Mouse (Mus musculus): ENCODE measurements around the gene Tlk2. TPM values are rescaled to one million over a fixed set of nuclear protein-coding genes. Genes with fewer than 3 reads are reported as not detected.

The Tlk2 gene
- polyA plus RNA-seq, 1 experiment: 25.0 TPM

DNA sequence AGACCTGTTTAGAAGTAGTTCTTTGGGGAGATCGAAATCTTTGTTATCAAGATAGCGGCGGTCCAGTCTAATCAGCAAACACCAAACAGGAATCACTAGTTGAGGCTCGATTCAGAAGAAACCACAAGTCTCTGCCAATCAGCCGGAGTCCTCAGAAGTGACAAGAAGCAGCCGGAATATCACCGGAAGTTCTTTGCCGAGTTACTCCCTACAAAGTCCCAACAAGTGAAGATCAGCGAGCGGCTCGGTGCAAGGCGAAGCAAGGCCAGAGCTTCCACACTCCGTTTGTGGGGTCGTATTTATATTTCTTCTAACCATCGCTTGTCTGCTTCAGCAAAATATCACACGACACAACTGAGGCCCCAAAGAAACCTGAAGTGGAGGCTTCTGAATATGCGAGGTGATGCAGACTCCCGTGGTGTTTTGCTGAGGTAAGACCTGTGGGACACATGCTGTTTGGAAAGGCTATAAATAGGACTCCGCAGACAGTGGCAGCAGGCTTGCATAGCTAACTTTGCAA is 21.8 kb upstream of the Tlk2 start:
- TF ChIP-seq GATA1 (IDR thresholded peaks at IDR 0.05; ENCODE audit: low read length): peak; percentile 49

DNA sequence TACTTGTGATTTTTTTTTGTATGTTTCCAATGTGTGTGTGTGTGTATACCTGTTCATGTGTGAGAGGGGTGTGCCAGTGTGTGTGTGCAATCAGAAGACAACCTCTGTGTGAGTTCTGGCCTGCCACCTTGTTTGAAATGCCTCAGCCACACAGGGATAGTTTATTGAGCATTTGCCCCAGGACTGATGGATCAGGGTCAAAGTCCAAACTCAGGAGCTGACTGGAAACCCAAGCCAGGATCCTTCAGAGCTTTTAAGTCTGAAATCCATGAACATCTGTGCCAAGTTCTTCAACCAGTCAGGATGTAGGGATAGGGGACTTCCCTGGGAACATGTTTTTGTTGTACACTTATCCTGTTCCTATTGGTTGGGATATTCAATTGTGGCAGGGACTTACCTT is 20.6 kb upstream of the Tlk2 start:
- TF ChIP-seq GATA1 (IDR thresholded peaks at IDR 0.05; ENCODE audit: low read length): no peak

DNA sequence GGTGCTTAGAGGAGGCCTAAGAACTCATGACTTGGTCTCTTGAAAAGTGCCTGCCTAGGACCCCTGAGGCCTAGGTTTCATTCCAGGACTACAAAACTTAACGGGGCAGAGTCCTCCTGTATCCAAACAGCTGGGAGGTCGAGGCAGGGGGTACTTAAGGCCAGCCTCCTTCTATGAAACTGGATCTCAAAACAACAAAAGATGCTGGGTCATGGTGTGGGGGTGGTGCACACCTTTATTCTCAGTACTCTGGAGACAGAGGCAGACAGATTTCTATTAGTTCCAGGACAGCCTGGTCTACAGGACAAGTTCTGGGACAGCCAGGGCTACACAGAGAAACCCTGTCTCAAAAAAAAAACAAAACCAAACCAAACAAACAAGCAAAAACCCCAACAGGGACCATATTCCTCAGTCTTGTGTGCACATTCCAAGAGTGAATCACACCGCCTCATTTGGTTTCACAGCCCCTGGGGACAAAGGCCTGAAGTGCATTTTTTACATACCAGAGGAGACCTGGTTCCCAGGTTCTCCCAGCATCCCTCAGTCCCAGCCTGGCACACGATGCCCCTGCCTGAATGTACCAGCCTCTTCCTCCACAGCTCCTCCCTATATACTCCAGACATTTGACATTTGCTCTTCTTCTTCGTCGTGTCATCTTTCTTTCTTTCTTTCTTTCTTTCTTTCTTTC is 18.8 kb upstream of the Tlk2 start:
- no peak for TF ChIP-seq GATA1 (IDR thresholded peaks at IDR 0.05; ENCODE audit: low read length)

DNA sequence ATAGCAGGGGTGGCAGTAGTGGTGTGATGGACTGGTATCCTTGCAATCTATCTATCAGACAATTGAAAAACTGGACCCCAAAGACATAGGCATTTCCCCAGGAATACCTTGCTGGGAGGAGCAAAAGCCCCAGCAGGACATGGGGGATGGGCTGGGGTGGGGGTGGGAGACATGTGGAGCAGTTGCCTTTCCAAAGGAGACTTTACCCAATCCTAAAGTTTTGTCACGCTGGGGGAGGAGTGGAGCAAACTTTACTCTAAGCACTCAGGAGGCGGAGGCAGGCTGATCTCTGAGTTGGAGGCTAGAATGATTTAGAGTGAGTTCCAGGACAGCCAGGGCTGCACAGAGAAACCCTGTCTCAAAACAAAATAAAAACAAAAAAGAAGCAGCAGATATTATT is 17.2 kb upstream of the Tlk2 start:
- TF ChIP-seq GATA1 (IDR thresholded peaks at IDR 0.05; ENCODE audit: low read length): no peak

DNA sequence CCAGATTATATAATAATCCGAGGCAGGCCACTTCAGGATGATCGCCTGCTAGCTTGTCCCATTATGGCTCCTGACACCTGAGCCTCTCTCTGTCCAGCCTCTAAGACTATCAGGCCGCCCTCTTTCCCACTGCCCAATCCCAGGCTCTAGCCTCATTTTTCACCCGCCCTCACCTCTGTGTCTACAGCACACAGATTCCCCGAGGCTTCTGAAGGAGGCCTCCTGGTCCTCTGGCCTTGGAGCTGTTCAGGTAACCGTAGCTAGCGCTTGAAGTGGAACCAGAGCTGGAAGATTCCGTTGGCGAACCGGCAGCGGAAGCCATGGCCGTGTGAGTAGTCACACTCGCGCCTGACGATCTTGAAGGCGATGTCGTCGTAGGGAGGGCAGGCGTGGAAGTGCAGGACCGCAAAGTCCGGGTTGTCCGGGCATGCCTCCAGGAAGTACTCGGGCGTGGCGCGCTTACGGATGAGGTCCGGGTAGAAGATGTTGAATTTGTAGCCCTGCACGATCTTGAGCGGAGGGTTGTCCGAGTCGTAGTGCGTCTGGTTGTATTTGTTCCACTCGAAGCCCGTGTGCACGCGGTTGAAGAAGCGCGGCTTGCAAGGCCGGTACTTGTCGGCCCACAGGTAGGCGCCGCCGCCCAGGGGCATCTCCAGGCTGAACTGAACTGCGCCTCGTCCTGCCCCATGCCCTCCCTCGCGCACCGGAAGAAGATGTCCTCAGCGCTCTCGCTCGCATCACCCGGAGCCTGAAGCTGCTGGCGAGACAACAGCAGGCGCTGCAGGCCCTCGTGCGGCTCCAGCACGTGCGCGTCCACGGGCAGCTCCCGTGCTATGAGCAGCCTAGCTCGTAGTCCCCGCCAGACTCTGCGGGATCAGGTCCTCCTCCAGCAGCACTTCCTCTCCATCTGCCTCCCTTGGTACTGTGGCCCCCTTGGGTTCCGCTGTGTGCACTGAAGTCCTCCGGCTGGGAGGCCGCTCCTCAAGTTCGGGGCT is 13.8 kb upstream of the Tlk2 start:
- no peak for TF ChIP-seq GATA1 (IDR thresholded peaks at IDR 0.05; ENCODE audit: low read length)

DNA sequence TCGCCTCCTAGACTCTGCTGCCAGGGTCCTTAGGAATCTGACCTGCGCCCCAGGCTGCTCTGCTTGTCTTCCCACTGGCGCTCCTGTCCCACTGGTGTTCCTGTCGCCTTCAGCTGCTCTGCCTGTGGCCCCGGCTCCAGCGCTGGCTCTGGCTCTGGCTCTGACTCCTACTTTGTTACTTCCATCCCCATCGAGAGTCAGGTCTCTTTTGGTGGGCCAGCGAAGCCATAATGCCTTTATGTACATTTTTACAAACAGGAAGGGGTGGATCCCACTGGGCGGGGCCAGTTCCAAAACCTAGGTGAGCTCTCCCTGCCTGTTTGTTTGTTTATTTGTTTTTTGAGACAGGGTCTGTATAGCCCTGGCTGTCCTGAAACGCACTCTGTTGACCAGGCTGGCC is 11.8 kb upstream of the Tlk2 start:
- no peak for TF ChIP-seq GATA1 (IDR thresholded peaks at IDR 0.05; ENCODE audit: low read length)

DNA sequence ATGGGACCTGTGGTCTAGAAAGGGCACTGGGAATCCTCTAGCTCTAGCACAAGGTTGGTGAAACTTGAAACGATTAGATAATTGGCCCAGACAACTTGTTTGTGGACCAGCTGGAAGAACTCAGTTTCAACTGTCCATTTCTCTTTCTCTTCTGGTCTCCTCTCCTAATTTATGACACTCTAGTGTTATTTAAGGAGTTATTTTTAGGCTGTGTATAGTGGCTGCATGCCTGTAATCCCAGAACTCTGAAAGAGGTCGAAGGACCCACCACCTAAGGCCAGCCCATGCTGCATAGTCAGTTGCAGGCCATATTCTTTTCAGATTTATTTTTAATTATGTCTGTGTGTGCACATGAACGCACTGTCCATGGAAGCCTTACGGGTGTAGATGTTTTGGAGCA is 916 bp downstream of the Tlk2 start:
- no peak for TF ChIP-seq GATA1 (IDR thresholded peaks at IDR 0.05; ENCODE audit: low read length)

DNA sequence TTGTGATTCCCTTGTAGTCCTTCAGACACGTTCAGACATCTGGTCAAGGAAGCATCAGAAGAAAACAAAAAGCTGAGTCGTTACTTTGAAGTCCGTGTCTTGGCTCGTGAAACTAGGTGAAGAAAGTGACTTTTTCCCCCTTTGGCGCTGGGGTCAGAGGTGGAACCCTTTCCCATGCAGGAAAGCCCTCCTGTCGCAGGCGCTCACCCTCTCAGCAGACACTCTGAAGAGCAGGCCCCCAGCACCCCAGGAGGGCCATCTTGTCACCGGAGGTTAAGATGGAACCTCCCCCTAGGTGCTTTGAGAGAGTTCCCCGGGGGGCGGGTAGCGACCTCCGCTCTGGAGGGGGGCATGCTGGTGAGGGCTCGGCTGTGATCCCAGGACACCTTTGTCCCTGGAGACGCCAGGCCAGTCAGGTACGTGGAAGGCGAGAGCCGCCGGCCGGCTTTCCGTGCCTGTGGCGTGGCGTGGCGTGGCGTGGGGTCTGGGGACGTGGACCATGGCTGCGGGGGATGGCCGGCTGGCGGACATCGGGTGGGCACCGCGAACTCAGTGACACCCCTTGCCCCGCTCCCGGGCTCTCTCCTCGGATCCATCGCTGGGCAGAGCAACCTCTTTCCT is 2.0 kb downstream of the Tlk2 start:
- TF ChIP-seq GATA1 (IDR thresholded peaks at IDR 0.05; ENCODE audit: low read length): no peak

DNA sequence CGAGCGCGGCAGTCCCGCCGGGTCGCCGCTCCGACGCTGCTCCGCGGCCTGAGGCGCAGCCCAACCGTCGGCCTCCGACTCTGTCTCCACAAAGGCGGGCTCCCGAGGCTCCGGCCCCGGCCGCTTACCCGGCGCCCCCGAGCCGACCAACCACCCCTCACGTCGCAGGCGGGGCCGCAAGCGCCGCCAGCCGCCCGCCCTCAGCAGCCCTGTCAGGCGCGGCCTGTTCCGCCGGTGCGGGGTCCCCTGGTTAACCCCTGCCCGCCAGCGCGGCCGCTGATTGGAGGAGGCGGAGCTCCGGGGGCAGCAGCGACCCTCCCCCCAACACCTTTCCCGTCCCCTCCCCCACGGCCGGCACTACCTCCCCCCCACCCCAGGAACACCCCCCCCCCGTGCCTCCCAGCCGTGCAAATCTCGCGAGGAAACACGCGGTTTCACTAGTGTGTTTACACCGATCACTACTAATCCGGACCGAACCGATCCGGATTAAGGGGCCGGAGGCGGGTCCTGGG is 2.6 kb downstream of the Tlk2 start:
- no peak for TF ChIP-seq GATA1 (IDR thresholded peaks at IDR 0.05; ENCODE audit: low read length)

DNA sequence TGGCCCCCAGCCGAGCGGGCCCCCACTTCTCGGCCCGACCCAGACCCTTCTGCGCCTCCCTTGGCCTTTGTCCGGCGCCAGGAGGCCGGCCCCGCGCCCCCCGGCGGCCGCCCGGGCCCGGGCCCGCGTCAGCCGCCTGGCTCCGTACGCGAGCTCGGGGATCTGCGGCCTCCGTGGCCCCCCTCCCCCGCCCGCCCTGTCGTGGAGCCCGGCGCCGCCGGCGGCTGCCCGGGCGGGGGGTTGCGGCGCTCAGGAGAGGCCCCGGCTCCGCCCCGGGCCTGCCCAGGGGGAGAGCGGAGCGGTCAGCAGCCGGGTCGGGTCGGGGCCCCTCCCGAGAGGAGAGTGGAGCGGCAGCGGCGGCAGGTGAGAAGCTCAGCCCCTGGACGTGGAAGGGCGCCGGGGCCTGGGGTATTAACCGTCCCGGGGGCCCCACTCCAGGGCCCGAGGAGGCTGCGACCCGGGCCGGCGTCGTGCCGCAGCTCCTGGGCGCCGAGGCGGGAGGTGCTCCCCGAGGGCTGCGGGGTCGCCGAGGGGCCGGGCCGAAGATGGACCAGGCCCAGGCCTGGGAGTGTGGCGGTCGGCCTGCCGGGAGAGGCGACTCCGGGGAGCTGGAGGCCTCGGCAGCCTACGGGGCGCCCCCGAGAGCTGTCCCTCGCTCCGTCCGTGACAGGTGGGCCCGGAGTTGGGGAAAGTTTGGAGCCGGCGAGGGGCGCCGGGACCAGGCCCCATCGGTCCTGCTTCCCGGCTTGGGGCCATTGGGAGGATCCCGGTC is 3.3 kb downstream of the Tlk2 start:
- TF ChIP-seq GATA1 (IDR thresholded peaks at IDR 0.05; ENCODE audit: low read length): no peak

DNA sequence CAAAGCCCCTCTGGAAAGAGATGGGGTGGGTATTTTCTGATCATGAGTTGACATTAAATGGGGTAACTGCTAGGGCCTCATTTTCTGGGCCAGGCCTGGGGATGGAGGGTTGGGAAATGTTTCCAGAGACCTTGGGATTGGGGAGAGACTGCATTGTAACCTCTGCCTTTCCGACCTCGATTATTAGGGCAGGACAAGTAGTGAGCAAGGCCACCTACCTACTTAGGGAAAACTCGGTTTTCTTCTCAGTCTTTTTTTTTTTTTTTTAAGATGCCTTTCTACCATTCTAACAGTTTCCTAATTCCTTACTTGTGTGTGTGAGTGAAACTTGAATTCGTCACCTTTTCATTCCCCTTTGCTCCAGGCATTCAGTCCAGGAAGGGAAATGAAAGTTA is 3.9 kb downstream of the Tlk2 start:
- TF ChIP-seq GATA1 (IDR thresholded peaks at IDR 0.05; ENCODE audit: low read length): no peak

DNA sequence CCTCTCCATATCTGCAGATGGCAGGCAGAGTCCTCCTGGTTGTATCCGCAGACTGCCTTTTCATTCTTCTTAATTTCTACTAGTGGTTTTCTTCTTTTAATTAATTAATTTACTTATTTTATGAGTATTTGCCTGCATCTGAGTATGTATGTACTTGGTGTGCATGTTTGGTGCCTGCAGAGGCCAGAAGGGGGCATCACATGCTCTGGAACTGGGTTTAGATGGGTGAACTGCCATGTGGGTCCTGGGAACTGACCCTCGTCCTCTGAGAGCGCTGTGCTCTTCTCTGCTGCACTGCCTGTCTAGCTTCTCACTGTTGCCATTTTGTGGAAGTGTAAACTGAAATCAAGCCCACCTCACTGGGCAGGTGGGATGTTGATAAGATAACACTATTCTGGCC is 6.1 kb downstream of the Tlk2 start:
- no peak for TF ChIP-seq GATA1 (IDR thresholded peaks at IDR 0.05; ENCODE audit: low read length)

DNA sequence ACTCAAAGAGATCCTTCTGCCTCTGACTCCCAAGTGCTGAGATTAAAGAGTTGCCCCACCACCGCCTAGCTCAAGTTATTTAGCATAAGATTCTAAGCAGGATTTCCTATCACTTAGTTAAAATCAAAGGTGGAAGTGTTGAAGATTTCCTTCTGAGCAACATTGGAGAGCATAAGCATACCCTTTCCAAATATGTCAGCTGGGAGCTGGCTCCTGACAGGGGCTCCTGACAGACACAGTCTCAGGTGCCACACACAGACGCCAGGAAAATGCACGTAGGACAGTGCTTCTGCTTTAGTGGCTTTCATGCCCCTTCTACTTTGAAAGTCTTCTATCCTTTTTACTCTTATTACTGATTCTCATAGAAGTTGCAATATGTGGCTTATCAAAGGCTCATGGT is 13.6 kb downstream of the Tlk2 start:
- no peak for TF ChIP-seq GATA1 (IDR thresholded peaks at IDR 0.05; ENCODE audit: low read length)

DNA sequence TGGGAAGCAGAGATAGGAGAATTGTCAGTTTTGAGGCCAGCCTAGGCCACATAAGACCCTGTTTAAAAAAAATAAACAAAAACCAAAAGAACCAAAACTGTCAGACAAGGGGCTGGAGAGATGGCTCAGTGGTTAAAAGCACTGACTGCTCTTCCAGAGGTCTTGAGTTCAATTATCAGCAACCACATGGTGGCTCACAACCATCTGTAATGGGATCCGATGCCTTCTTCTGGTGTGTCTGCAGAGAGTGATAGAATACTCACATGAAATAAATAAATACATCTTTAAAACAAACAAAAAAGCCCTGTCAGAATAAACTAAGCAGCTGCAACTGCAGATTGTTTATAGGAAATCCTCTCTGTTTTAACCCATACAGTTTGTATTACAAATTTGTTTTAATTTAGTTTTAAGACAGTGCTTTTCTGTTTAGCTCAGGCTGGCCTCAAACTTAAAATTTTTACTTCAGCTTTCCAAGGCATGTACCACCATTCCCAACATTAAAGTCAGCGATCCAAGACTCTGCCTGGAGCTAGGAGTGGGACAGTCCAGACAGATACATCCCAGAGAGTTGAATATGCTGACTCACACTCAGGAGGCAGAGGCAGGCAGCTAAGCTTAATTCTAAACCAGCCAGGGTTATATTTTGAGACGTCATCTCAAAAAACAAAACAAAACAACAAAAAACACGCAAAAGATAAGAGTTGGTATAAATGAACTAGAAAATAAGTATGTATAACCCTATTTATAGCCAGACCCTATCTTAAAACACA is 18.5 kb downstream of the Tlk2 start:
- TF ChIP-seq GATA1 (IDR thresholded peaks at IDR 0.05; ENCODE audit: low read length): no peak
